Mouse (Mus musculus) megakaryocyte, adult 5-6 weeks (primary cell): ENCODE results near the gene Gck. TPM values are rescaled to one million over a fixed set of nuclear protein-coding genes. Genes with fewer than 3 reads are reported as not detected.
"Not testable (repeated sequence)": the region's sequence is repeated elsewhere in the genome, so short reads cannot be mapped to it uniquely, and the experiment has no call there.

Source experiments
- ATAC-seq: 2 replicates; pipeline ENCODE4 v1.8.0; 2016; ENCODE audit warnings: mild to moderate bottlenecking, inconsistent platforms; ENCODE audit not compliant: poor library complexity, severe bottlenecking
- total RNA-seq, 2 experiments: library from RNA; stranded (forward) in 1 of 2; stranded (reverse) in 1 of 2; fragments of 153-499, 151-499 nt in 1 of 2; fragments of 221-1000, 200-1000 nt in 1 of 2; gene quantifications; 2 replicates each; pipeline versions ENCODE4 v1.2.3 to v1.2.4; 2015 to 2017

Gck gene
- total RNA-seq, 2 experiments from 2014 or later = not detected

DNA sequence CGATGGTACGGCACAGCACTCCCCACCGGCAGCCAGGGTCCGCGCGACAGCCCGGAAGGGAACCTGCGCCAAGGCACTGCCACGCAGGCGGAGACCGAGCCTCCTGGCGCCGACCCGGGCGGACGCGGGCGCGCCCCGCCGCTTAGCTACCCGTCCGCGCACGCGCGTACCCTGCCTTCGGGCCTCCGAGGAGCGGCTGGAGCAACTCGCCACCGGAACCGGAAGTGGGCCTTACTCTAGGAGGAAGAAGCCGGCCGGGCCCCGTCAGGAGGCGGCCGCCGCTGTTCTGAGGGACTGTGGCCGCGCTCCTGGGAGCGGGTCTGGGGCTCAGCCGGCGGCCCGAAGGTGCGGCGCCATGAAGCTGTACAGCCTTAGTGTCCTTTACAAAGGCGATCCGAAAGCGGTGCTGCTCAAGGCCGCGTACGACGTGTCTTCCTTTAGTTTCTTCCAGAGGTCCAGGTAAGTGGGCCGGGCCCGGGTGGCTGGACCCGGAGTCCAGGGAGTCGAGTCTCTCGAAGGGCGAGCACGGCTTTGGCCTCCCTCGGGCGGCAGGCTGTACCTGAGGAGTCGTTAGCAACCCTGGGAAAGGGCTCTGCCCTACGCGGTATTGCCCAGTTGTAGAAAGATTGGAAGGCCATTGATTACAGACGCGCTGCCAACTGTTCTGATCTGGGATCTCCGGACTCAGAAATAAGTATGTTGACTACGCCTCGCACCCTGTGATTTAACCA is 5.8 kb upstream of the Gck start, which contains the start of gene Ykt6:
Gene Ykt6 (plus strand): TSS at position 148 of the 731 bp plus-strand sequence.
- peak; percentile 94 for ATAC-seq

DNA sequence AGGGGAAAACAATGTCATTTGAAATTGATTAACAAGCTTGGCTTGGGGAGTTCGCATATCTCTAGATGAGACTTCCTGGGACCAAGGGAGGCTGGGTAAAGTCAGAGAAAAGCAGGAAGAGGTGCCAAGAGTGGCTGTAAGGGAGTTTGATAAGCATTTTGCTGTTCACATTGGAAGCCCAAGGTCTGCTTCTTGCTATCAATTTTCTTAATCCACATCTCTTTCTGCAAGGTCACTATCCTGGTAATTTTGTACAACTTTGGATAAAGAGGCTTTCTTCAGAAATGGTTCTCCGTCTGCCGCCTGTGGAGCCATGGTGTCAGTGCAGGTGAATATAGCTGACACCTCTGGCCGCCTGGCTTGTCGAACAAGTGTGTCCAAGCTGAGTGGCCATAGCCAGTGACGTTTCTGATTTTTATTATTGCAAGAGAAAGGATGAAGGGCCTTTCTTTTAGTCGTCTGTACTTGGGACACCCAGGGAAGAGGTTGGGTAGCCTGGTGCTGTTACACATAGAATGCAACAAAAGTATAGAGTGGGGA is 5.2 kb upstream of the Gck start:
- peak; percentile 62 for ATAC-seq

DNA sequence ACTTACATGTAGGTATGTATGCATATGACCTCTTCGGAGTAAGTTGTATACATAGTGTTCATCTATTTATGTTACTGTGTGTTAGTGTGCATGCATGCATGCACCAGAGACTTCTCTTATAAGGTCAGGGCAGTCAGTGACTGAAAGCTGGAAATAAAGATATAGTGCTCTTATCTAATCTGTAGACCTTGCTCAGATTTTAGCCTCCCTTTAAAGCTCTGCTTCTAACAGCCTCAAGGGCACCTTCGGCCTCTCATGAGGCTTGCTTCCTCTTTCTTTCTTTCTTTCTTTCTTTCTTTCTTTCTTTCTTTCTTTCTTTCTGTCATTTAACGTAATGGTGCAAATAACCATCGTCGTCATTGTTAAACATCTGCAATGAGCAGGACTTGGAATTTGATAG is 4.6 kb upstream of the Gck start:
- no peak for ATAC-seq

DNA sequence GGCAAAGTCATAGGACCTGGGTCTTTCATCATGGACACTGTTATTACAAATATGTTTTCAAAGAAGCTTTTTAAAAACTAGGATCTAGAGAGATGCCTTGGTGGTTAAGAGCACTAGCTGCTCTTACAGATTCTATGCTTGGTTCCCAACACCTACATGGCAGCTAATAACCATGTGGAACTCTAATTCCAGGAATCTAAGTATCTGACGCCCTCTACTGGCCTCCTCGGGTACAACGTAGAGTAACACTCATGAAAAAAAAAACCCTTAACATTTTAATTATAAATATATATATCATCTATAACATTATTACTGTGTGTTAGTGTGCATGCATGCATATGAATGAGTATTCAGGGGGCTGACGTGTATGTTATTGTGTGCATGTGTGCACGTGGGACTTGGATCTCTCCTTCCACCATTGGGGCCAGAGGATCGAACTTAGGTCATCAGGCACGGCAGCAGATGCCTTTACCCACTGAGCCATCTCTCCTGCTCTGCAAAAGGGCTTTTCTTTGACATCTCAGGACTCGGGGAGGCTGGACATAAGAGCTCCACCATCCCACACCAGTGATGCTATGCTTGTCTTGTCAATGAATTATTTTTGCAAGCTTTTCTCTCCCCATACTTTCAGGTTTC is 3.4 kb upstream of the Gck start:
- no peak for ATAC-seq

DNA sequence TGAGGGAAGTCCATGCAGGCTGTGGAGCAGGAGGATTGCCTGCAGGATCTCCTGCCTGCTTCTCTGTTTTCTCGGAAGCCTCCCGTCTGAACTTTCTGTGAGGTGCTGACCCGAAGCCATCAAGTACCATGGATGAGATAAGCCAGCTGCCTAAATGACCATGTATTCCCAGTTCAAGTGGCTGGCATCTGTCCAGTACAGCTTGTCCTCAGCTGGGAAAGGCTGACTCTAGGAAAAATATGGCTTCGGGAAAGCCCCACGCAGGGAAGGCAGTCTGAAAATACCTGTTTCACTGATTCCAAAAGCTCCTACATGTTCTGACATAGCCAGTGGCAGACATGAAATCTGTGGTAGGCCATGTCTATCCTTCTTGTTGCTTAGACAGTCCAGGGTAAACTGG is 2.6 kb upstream of the Gck start:
- no peak for ATAC-seq

DNA sequence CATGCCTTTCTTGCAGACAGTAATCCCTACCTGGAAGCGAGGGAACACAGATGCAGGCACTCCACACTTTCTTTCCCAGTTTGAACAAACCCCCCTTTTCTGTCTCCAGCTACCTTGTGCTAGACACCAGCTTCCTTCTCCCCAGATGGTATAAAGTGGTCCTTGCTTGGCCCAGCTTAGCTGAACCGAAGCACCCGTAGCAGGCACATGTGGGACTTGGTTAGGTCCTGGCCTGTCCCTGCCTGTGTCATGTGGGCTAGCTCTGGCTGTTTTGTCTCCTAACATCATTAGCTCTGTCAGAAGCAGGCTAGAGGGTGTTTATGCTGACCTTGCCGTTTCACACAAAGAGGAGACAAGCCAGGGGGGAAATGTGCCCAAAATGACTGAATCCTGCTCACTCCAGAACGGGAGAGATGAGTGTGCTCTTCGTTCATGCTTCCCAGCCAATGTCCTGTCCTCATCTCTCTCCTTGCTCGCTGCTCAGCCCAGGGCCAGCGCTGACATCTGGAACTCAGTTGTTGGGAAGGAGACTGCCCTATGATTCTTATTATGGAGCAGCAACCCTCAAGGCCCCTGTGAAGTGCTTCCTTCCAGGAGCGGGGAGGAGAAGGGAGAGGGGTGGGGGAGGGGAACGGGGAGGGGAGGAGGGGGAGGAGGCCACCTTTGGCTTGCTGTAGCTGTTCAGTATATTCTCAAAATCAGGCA is 1.2 kb downstream of the Gck start:
- ATAC-seq = no peak

DNA sequence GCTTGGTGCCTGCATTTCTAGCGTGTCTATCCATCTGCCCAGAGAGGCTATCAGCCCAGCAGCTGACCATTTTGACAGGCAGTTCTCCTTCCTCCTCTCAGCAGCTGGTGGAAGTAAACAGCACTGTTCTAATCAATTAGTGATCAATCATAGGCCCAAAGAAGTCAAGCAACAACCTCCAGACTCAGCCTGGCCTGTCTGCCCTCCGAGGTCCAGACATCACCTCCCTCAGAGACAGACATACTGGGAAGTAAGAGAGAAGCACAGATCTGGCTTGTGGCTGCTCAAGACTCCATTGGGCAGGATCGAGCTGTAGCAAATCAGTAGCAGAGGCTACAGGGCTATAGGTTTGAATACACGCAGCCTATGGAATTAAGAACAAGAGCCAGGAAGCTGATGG is 2.1 kb downstream of the Gck start:
- no peak for ATAC-seq

DNA sequence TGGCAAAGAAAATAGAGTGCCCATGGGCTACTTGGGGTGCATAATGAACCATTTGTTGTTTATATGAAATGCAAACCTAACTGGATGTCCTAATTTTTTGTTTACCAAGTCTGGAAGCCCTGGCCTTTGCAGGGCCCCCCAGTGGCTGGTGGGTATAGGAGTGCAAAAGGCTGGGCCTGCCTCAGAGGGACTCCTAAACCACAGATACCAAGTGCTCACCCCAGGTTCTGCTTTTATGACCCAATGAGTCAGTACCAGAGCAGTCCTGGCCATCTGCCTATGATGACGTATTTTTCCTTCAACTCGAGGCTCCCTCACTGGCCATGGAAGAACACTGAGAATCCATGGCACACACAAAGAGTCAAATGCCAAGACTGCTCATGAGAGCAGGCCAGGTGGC is 4.8 kb downstream of the Gck start:
- no peak for ATAC-seq

DNA sequence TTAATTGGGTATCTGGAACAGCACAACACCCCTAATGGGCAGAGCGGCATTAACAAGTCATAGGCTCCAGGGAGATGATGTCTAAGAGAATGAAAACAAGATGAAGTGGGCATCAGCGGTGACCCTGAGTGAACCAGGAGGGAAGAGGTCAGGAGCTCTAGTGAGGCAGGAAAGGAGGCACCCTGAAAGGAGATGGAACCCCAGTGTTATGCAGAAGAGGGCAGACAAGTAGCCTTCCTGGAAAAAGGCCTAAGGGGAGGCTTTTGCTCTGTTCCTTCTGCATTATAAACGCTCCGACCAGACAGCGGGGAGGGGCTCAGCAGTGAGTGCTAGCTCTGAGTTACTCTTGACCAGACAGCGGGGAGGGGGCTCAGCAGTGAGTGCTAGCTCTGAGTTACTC is 6.9 kb downstream of the Gck start:
- no peak for ATAC-seq

DNA sequence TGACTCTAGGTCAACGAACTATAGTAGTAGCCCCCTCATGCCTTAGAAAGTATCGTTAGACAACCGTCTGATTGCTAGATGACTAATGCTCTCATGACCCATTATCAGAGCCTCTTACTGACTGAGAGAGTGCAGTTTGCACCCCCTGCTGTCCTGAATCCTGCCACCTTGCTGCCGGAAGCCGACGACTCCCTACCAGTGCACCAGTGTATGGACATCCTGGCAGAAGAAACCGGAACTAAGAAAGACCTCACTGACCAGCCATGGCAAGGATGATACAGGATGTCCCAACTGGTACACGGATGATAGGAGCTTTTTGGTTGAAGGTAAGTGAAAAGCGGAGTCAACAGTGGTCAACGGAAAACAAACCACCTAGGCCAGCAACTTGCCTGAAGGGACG is 15.3 kb downstream of the Gck start:
- ATAC-seq = not testable (repeated sequence)

DNA sequence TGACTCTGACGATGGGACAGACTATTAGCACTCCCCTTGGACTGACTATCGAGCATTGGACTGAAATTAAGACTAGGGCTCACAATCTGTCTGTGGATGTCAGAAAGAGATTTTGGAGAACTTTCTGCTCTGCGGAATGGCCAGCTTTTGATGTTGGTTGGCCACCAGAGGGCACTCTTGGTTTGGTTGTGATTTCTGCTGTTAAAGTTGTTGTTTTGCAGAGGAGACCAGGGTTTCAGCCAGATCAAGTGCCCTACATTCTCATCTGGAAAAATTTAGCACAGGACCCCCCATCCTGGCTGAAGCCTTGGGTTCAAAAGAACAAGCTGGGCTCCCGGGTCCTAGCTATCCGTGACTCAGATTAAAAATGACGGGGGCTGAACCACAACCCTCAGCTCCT is 17.9 kb downstream of the Gck start:
- ATAC-seq = not testable (repeated sequence)

DNA sequence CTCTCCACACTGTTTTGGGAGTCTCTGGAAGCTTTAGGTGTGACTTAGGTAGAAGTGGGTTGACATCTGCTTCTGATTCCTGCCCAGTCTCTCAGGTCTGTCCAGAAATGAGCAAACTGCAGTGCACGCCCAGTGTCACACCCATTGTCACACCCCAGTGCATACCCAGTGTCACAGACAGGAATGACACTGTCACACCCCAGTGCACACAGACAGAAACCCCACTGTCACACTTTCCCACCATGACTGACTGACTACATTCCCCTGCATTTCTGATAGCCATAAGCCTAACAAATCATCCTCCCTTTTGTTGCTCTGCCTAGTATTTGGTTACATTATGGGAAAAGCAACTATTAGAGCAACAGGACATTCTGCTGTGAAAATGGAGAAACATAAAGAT is 19.3 kb downstream of the Gck start:
- no peak for ATAC-seq

DNA sequence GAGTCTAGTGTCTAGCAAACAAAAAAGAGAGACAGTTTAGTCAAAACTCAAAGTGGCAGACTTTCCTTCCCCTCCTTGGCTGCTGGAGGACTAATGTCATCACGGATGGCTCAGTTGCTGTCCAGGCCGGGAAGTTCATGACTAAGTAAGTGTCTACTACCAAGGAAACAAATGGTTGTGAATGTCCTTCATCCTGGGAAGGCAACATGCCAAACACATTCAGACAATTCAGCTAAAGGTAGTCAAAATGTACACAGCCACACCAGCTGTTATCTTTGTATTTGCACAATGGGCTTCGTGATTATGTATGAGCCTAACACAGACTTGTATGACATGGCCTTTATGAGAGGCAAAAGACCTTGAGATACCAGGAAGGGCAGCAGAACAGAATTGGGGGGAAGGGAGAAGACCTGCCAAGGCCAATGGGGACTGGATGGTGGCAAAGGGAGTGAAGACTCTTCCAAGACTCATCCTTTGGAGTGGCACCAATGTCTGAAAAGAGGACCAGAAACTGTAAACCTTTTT is 23.1 kb downstream of the Gck start:
- no peak for ATAC-seq

DNA sequence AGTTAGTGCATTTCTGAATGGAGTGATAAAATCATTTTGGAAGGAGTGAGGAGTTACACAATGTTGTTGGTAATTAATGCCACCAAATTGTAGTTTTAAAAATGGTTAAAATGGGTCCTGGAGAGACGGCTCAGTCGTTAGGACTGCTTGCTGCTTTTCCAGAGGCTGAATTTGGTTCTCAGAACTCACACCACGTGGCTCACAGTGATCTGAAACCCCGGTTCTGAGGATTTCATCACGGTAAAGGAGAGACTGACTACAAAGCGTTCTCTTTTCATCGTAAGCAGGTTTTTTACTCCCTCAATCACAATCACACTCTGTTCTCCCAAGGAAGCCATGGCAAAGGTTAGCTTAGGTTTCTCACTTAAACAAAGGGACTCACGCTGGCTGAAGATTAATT is 25.2 kb downstream of the Gck start:
- ATAC-seq = no peak

DNA sequence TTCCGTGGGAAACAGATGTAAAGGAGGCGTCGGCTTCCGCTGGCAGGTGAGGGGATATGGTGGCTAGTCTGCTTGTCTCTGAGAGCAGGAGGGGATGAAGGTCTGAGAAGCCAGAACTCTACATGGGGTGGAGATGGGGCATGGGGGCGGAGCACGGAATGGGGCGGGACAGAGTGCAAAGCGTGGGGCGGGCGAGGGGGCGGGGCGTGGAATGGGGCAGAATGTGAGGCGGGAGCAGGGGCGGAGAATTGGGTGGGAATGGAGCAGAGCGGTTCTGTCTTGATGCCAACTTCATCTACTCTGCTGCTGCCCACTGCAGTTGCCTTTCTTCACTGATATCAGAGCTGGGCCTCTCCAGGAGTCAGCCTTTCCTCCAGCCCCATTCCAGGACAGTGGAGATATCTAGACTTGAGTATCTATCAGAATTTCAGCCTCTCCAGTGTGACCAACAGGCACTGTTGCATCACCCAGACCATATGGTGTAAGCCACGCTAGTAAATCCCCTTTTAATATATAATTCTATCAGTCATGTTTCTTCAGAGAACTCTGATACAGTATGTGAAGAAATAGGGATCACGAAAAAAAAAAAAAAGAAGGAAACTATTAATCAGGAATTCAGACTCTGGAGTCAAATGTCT is 29.4 kb downstream of the Gck start:
- ATAC-seq = no peak

DNA sequence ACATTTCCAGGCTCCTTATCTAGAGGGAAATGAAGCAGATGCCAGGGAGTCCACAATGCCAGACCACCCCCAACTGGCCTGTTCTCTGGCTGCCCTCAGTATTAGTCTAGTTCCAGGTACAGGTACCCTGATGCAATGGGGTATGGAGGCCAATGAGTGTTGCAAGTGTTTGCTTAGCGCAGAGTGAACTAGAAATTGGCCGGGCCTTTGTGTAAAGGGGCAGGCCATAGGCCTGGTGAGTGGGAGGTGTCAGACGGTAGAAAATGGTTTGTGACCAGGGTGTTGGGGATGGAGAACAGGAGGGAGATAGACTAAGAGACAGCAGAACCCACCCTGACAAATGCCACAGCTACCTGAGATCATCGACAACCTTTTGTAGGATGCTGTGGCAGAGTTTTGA is 30.3 kb downstream of the Gck start:
- no peak for ATAC-seq

DNA sequence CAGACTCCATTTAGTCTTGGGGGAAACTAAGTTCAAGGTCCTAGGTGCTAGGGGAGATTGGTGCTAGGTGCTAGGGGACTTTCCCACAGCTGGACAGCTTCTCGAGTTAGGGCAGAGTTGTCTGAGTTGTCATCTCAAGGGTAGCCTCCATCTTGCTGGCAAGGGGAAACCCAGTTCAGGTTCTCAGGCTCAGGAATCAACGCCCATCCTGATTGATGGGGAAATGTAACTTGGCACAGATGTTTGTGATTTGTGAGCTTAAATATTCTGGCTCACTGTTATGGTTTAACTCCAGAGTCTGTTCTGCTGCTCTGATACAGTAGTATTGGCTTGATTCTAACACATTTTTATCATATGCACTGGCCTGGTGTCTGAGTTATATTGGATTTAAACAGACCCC is 31.8 kb downstream of the Gck start:
- ATAC-seq = no peak

DNA sequence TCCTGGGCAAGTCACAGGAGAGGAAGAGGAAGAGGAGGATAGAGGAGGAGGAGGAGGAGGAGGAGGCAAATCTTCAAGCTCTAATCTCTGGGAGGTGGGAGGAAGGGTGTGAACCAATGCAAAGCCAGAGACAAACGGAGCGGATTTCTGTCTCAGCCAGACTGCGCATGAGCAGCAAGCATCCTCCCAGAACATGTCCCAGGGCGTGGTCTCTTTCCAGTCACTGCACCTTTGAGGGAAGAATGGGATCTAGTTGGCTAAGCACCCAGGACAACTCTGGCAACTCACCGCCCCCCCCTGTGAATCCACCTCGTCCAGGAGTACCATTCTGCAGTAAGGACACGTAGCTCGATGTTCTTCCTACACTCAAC is 33.7 kb downstream of the Gck start:
- no peak for ATAC-seq

DNA sequence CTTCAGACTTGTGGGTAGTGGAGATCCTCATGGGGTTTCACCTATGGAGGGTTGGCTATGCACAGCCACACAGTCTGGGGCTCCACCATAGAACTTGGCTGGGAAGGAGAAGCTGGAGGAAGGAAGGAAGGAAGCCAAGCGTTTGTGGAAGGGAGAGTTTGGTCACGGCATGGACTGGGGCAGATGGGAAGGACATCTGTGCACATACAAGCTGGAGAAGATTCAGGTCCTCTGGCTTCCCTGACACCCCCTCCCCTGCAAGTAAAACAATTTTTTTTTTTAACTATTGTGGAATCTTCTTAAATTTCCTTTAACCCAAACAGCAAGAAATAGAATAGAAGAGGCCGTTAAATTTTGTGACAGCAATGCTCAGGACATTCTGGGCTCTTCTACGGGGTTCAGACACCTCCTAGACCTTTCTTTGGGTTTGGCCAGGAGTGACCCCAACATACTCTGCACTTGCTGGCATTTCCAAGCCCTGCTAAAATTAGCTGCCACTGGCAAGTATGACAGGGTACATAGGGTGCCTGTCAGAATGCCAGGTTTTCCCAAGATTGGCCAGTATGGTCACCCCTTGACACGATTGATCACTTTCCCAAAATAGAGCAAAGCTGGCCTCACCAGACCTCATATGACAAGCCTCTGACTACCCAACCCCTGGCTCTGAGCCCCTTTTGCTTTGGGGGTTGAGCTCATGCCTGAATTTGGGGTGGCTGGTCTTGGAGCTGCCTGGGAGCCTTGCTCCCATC is 34.3 kb downstream of the Gck start:
- no peak for ATAC-seq

DNA sequence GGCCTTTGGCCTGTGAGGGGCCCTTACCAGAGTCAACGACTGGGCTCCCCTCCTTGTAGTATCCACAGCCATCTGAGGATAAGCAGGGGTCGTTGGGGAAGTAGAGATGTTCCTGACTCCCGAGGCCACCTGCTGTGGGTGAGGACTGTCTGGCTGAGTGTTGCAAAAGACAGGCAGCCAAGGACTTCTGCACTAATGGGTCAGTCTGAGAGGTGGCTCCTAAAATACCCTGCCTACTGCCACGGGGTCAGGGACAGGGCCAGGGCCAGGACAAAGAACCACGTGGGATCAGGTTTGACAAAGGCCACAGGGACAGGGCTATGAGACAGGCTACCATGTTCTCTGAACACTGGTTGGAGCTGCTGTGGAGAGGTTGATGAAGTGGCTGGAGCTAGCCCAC is 34.9 kb downstream of the Gck start:
- ATAC-seq = no peak
